12 mouse cellular contexts compared by ENCODE assay signal in genomic region chr11:35406522-35406921, GRCm38 (mm10).
DNase-seq lines count a peak whose midpoint lies in the region; ATAC-seq lines count a peak whose summit lies in the region.
"Had no signal": no experiment of that assay in that cellular context is flagged by ENCODE, and none has a peak within 500 bp of the region (broad histone marks: within the 10 kb centered on the region; RNA-seq: fewer than 3 reads in every experiment).

No protein-coding gene starts in this region.

- no peak overlapping the region for H3K9ac ChIP-seq in forebrain, embryonic 16.5 days (replicated peaks; ENCODE audit: low read depth, low read length)
- H3K9ac ChIP-seq in forebrain, embryonic 11.5 days (ENCODE audit: low read length), result no peak overlapping the region
- H3K9ac ChIP-seq in intestine, embryonic 16.5 days (ENCODE audit: low read depth, low read length), result 0 out of 2 replicates have a peak overlapping the region, but pooled peaks have one; percentile 25
- no peak overlapping the region for H3K9ac ChIP-seq in intestine, embryonic 15.5 days
- H3K9ac ChIP-seq in limb, embryonic 13.5 days, result no peak overlapping the region; the same call in 1 of the 2 replicates
- no peak overlapping the region; the same call in 1 of the 2 replicates for H3K9ac ChIP-seq in kidney, embryonic 16.5 days (replicated peaks; ENCODE audit: low read length)
- H3K9ac ChIP-seq: embryonic facial prominence, embryonic 15.5 days; neural tube, embryonic 12.5 days had no signal

- no peaks in the 10 kb centered on the region for H3K36me3 ChIP-seq in forebrain, embryonic 16.5 days (ENCODE audit: control insufficient read depth, insufficient read depth)
- no peaks in the 10 kb centered on the region for H3K36me3 ChIP-seq in forebrain, embryonic 11.5 days (ENCODE audit: control insufficient read depth, insufficient read depth, low read length)
- no peaks in the 10 kb centered on the region for H3K36me3 ChIP-seq in intestine, embryonic 16.5 days (ENCODE audit: control insufficient read depth, insufficient read depth, low read length)
- H3K36me3 ChIP-seq in intestine, embryonic 15.5 days, result no peaks in the 10 kb centered on the region
- H3K36me3 ChIP-seq in limb, embryonic 13.5 days, result no peaks in the 10 kb centered on the region
- no peaks in the 10 kb centered on the region for H3K36me3 ChIP-seq in kidney, embryonic 16.5 days (ENCODE audit: insufficient read depth, low read length)
- H3K36me3 ChIP-seq: embryonic facial prominence, embryonic 15.5 days; neural tube, embryonic 12.5 days had no signal

- 34% methylated on average over 6 of the region's 6 CpGs for WGBS in forebrain, embryonic 16.5 days
- 55% methylated on average over 6 of the region's 6 CpGs for WGBS in forebrain, embryonic 11.5 days
- WGBS in intestine, embryonic 16.5 days, result 62% methylated on average over 6 of the region's 6 CpGs
- WGBS in intestine, embryonic 15.5 days, result 57% methylated on average over 6 of the region's 6 CpGs
- 65% methylated on average over 6 of the region's 6 CpGs for WGBS in limb, embryonic 13.5 days
- WGBS in kidney, embryonic 16.5 days, result 72% methylated on average over 6 of the region's 6 CpGs

- no peak overlapping the region for H3K27ac ChIP-seq in forebrain, embryonic 16.5 days (ENCODE audit: low read length)
- H3K27ac ChIP-seq in forebrain, embryonic 11.5 days (ENCODE audit: low read depth, low read length), result no peak overlapping the region
- peak overlapping the region; percentile 2; the same call in 1 of the 2 replicates for H3K27ac ChIP-seq in intestine, embryonic 16.5 days (ENCODE audit: low read length)
- H3K27ac ChIP-seq in intestine, embryonic 15.5 days, result no peak overlapping the region
- peak overlapping the region; percentile 73 for H3K27ac ChIP-seq in limb, embryonic 13.5 days
- no peak overlapping the region for H3K27ac ChIP-seq in kidney, embryonic 16.5 days (ENCODE audit: low read length)
- H3K27ac ChIP-seq: embryonic facial prominence, embryonic 15.5 days; neural tube, embryonic 12.5 days had no signal

- no peaks in the 10 kb centered on the region for H3K27me3 ChIP-seq in forebrain, embryonic 16.5 days (replicated peaks; ENCODE audit: control insufficient read depth, insufficient read depth, low read length)
- peaks cover 7% of the 10 kb centered on the region; the same call in 1 of the 2 replicates for H3K27me3 ChIP-seq in forebrain, embryonic 11.5 days (ENCODE audit: control insufficient read depth, insufficient read depth, low read length)
- H3K27me3 ChIP-seq in intestine, embryonic 16.5 days (replicated peaks; ENCODE audit: control insufficient read depth, insufficient read depth, low read length), result no peaks in the 10 kb centered on the region
- H3K27me3 ChIP-seq in intestine, embryonic 15.5 days (replicated peaks), result no peaks in the 10 kb centered on the region
- H3K27me3 ChIP-seq in limb, embryonic 13.5 days, result no peaks in the 10 kb centered on the region
- peaks cover 9% of the 10 kb centered on the region for H3K27me3 ChIP-seq in kidney, embryonic 16.5 days (ENCODE audit: insufficient read depth, low read length)
- H3K27me3 ChIP-seq: embryonic facial prominence, embryonic 15.5 days had no signal

- H3K4me3 ChIP-seq in forebrain, embryonic 16.5 days (replicated peaks; ENCODE audit: low read length), result no peak overlapping the region
- H3K4me3 ChIP-seq in forebrain, embryonic 11.5 days (ENCODE audit: low read depth, low read length), result no peak overlapping the region
- no peak overlapping the region for H3K4me3 ChIP-seq in intestine, embryonic 16.5 days (ENCODE audit: low read length)
- H3K4me3 ChIP-seq in intestine, embryonic 15.5 days (replicated peaks), result no peak overlapping the region
- H3K4me3 ChIP-seq in limb, embryonic 13.5 days, result no peak overlapping the region
- H3K4me3 ChIP-seq in kidney, embryonic 16.5 days (ENCODE audit: low read length), result no peak overlapping the region
- H3K4me3 ChIP-seq: embryonic facial prominence, embryonic 15.5 days; neural tube, embryonic 12.5 days had no signal

- DNase-seq in forebrain, embryonic 11.5 days (ENCODE audit: low spot score), result no peak
- peak; percentile 18 for DNase-seq in adipocyte (ENCODE audit: low spot score)
- DNase-seq in right cerebral cortex, postnatal 25 days, result no peak
- DNase-seq: cerebellum, adult 11-12 months; gastrocnemius, postnatal 14 days had no signal

- no peaks in the 10 kb centered on the region for H3K9me3 ChIP-seq in forebrain, embryonic 16.5 days (ENCODE audit: control insufficient read depth, low read length)
- no peaks in the 10 kb centered on the region for H3K9me3 ChIP-seq in forebrain, embryonic 11.5 days (ENCODE audit: control insufficient read depth, low read length)
- H3K9me3 ChIP-seq in intestine, embryonic 16.5 days (ENCODE audit: control insufficient read depth, low read length), result no peaks in the 10 kb centered on the region
- no peaks in the 10 kb centered on the region for H3K9me3 ChIP-seq in intestine, embryonic 15.5 days
- H3K9me3 ChIP-seq in limb, embryonic 13.5 days, result no peaks in the 10 kb centered on the region
- no peaks in the 10 kb centered on the region for H3K9me3 ChIP-seq in kidney, embryonic 16.5 days (ENCODE audit: low read length)
- H3K9me3 ChIP-seq: embryonic facial prominence, embryonic 15.5 days; neural tube, embryonic 12.5 days had no signal

- H3K4me2 ChIP-seq in forebrain, embryonic 16.5 days (ENCODE audit: low read length), result no peak overlapping the region
- no peak overlapping the region for H3K4me2 ChIP-seq in forebrain, embryonic 11.5 days (ENCODE audit: low read depth, low read length, severe bottlenecking)
- H3K4me2 ChIP-seq in intestine, embryonic 16.5 days (ENCODE audit: low read depth, low read length), result no peak overlapping the region
- no peak overlapping the region for H3K4me2 ChIP-seq in intestine, embryonic 15.5 days (replicated peaks)
- H3K4me2 ChIP-seq in limb, embryonic 13.5 days (replicated peaks), result no peak overlapping the region
- H3K4me2 ChIP-seq in kidney, embryonic 16.5 days (replicated peaks; ENCODE audit: low read depth, low read length), result no peak overlapping the region
- H3K4me2 ChIP-seq: embryonic facial prominence, embryonic 15.5 days; neural tube, embryonic 12.5 days had no signal

- peak; percentile 27; the same call in 1 of the 2 replicates for ATAC-seq in forebrain, embryonic 16.5 days
- ATAC-seq in forebrain, embryonic 11.5 days (replicated peaks; ENCODE audit: low FRiP score), result no peak
- ATAC-seq in intestine, embryonic 16.5 days, result no peak
- no peak for ATAC-seq in intestine, embryonic 15.5 days
- ATAC-seq in limb, embryonic 13.5 days (ENCODE audit: low FRiP score, low read depth), result no peak
- ATAC-seq in kidney, embryonic 16.5 days (ENCODE audit: low FRiP score, low TSS enrichment), result no peak

- H3K4me1 ChIP-seq in forebrain, embryonic 16.5 days (replicated peaks; ENCODE audit: control insufficient read depth, insufficient read depth, low read length), result peaks cover 16% of the 10 kb centered on the region
- peaks cover 7% of the 10 kb centered on the region; the same call in 1 of the 2 replicates for H3K4me1 ChIP-seq in forebrain, embryonic 11.5 days (replicated peaks; ENCODE audit: control insufficient read depth, insufficient read depth, low read length)
- peaks cover 12% of the 10 kb centered on the region; the same call in 1 of the 2 replicates for H3K4me1 ChIP-seq in intestine, embryonic 16.5 days (ENCODE audit: control insufficient read depth, insufficient read depth, low read length)
- H3K4me1 ChIP-seq in intestine, embryonic 15.5 days (replicated peaks), result 0 out of 2 replicates have a peak, but pooled peaks cover 9% of the 10 kb centered on the region
- H3K4me1 ChIP-seq in limb, embryonic 13.5 days, result peaks cover 42% of the 10 kb centered on the region
- peaks cover 18% of the 10 kb centered on the region for H3K4me1 ChIP-seq in kidney, embryonic 16.5 days (ENCODE audit: insufficient read depth, low read length)

Comparison
In these comparisons a context has a peak if more than half of its experiments do, and no peak if none do; other contexts are left out.
1. H3K27ac ChIP-seq: peak in intestine, embryonic 16.5 days (single experiment) and limb, embryonic 13.5 days (single experiment); none in forebrain, embryonic 16.5 days (single experiment), forebrain, embryonic 11.5 days (single experiment), intestine, embryonic 15.5 days (single experiment) and kidney, embryonic 16.5 days (single experiment).